Comparison of ENCODE assay signal across 9 mouse cellular contexts in genomic region chr2:165055905-165056304, GRCm38 (mm10). TPM values are rescaled to one million over a fixed set of nuclear protein-coding genes. Genes with fewer than 3 reads are reported as not detected.
DNase-seq lines count a peak whose midpoint lies in the region; ATAC-seq lines count a peak whose summit lies in the region.
"Had no signal": no experiment of that assay in that cellular context is flagged by ENCODE, and none has a peak within 500 bp of the region (broad histone marks: within the 10 kb centered on the region; RNA-seq: fewer than 3 reads in every experiment).

No protein-coding gene starts in this region.

- peak overlapping the region; percentile 41 for H3K4me2 ChIP-seq in neural tube, embryonic 11.5 days (ENCODE audit: low read depth)
- H3K4me2 ChIP-seq in heart, embryonic 15.5 days, result peak overlapping the region; percentile 62
- peak overlapping the region; percentile 45 for H3K4me2 ChIP-seq in midbrain, embryonic 11.5 days

- 0 out of 2 replicates have a peak overlapping the region, but pooled peaks have one; percentile 26 for H3K9ac ChIP-seq in neural tube, embryonic 11.5 days (ENCODE audit: low read length)
- H3K9ac ChIP-seq in heart, embryonic 15.5 days, result no peak overlapping the region
- peak overlapping the region; percentile 21; the same call in 1 of the 2 replicates for H3K9ac ChIP-seq in midbrain, embryonic 11.5 days (ENCODE audit: low read length)

- H3K27me3 ChIP-seq in neural tube, embryonic 11.5 days (ENCODE audit: control insufficient read depth, insufficient read depth, low read length), result peaks cover 3% of the 10 kb centered on the region; the same call in 1 of the 2 replicates
- H3K27me3 ChIP-seq in heart, embryonic 15.5 days, result peaks cover 28% of the 10 kb centered on the region
- no peaks in the 10 kb centered on the region; the same call in none of the 2 replicates for H3K27me3 ChIP-seq in midbrain, embryonic 11.5 days (ENCODE audit: control insufficient read depth, insufficient read depth, low read length)

- no peaks in the 10 kb centered on the region for H3K9me3 ChIP-seq in neural tube, embryonic 11.5 days (ENCODE audit: control insufficient read depth, low read length)
- no peaks in the 10 kb centered on the region for H3K9me3 ChIP-seq in heart, embryonic 15.5 days (replicated peaks)
- H3K9me3 ChIP-seq in midbrain, embryonic 11.5 days (ENCODE audit: control insufficient read depth, low read length), result no peaks in the 10 kb centered on the region

- no peak for ATAC-seq in neural tube, embryonic 11.5 days (ENCODE audit: insufficient read depth, low FRiP score, low TSS enrichment)
- ATAC-seq in heart, embryonic 15.5 days (replicated peaks; ENCODE audit: insufficient number of reproducible peaks, insufficient read depth, low FRiP score, low read depth), result peak; percentile 49; the same call in 1 of the 2 replicates
- no peak for ATAC-seq in midbrain, embryonic 11.5 days (ENCODE audit: low FRiP score)
- no peak for ATAC-seq in erythroid progenitor cell, adult 5-6 weeks (replicated peaks; ENCODE audit: low FRiP score, poor library complexity, severe bottlenecking)

- no peak for DNase-seq in neural tube, embryonic 11.5 days (ENCODE audit: low spot score)
- DNase-seq in neural tube, embryonic 10.5 days (ENCODE audit: extremely low spot score, low spot score), result no peak
- DNase-seq in kidney, postnatal 25 days, result peak; percentile 53 to 59
- no peak for DNase-seq in midbrain, embryonic 11.5 days (ENCODE audit: low spot score, missing footprints)
- no peak for DNase-seq in urinary bladder, postnatal 14 days (ENCODE audit: low spot score)
- DNase-seq in left cerebral cortex, adult 11 months (ENCODE audit: low spot score), result no peak

- no peaks in the 10 kb centered on the region; the same call in 1 of the 2 replicates for H3K4me1 ChIP-seq in neural tube, embryonic 11.5 days (ENCODE audit: control insufficient read depth, insufficient read depth, low read length)
- peaks cover 17% of the 10 kb centered on the region for H3K4me1 ChIP-seq in heart, embryonic 15.5 days (replicated peaks)
- H3K4me1 ChIP-seq in midbrain, embryonic 11.5 days (ENCODE audit: control insufficient read depth, insufficient read depth, low read length), result peaks cover 12% of the 10 kb centered on the region

- H3K27ac ChIP-seq in neural tube, embryonic 11.5 days (ENCODE audit: low read depth, low read length), result no peak overlapping the region
- H3K27ac ChIP-seq in heart, embryonic 15.5 days, result no peak overlapping the region
- H3K27ac ChIP-seq in midbrain, embryonic 11.5 days (ENCODE audit: low read depth, low read length), result no peak overlapping the region

- peak overlapping the region; percentile 17 for H3K4me3 ChIP-seq in neural tube, embryonic 11.5 days (ENCODE audit: low read depth, low read length)
- H3K4me3 ChIP-seq in heart, embryonic 15.5 days, result peak overlapping the region; percentile 39
- peak overlapping the region; percentile 18; the same call in 1 of the 2 replicates for H3K4me3 ChIP-seq in midbrain, embryonic 11.5 days (ENCODE audit: low read depth, low read length)

- no peaks in the 10 kb centered on the region for H3K36me3 ChIP-seq in neural tube, embryonic 11.5 days (ENCODE audit: control insufficient read depth, insufficient read depth, low read length)
- H3K36me3 ChIP-seq in heart, embryonic 15.5 days, result no peaks in the 10 kb centered on the region
- H3K36me3 ChIP-seq in midbrain, embryonic 11.5 days (ENCODE audit: control insufficient read depth, insufficient read depth, low read length), result no peaks in the 10 kb centered on the region

- 13% methylated on average over 7 of the region's 7 CpGs for WGBS in neural tube, embryonic 11.5 days
- 3% methylated on average over 7 of the region's 7 CpGs for WGBS in heart, embryonic 15.5 days
- WGBS in midbrain, embryonic 11.5 days, result 14% methylated on average over 7 of the region's 7 CpGs

RNA-seq across cellular contexts. Expression of gene Cd40, which starts 0.5 kb away (rescaled TPM):
- 8.5 and 8.9 TPM in 2 replicates for polyA plus RNA-seq in neural tube, embryonic 11.5 days (2014; fragmentation: Nextera tagmentation; extraction: Ambion mirVana)
- 6.0 and 9.8 TPM in 2 replicates for polyA plus RNA-seq in heart, embryonic 15.5 days (2015; fragmentation: Nextera tagmentation; extraction: Ambion mirVana)
- polyA plus RNA-seq in midbrain, embryonic 11.5 days (2014; fragmentation: Nextera tagmentation; extraction: Ambion mirVana), result 5.6 and 7.3 TPM in 2 replicates
- 5.0 TPM in 1 of 2 replicates, not detected in the other for total RNA-seq in erythroid progenitor cell, adult 5-6 weeks (2015; ENCODE audit: low replicate concordance)
- total RNA-seq in erythroid progenitor cell, adult 5-6 weeks (2017; ENCODE audit: low replicate concordance), result 0.08 and 3.6 TPM in 2 replicates

RNA-seq across cellular contexts. Expression of gene Ncoa5, which starts 21.2 kb away (rescaled TPM):
- polyA plus RNA-seq in neural tube, embryonic 11.5 days (2014; fragmentation: Nextera tagmentation; extraction: Ambion mirVana), result 86.1 and 89.4 TPM in 2 replicates
- 38.6 and 44.6 TPM in 2 replicates for polyA plus RNA-seq in heart, embryonic 15.5 days (2015; fragmentation: Nextera tagmentation; extraction: Ambion mirVana)
- polyA plus RNA-seq in midbrain, embryonic 11.5 days (2014; fragmentation: Nextera tagmentation; extraction: Ambion mirVana), result 76.9 and 85.6 TPM in 2 replicates
- total RNA-seq in erythroid progenitor cell, adult 5-6 weeks (2015; ENCODE audit: low replicate concordance), result 8.4 and 9.0 TPM in 2 replicates
- 13.5 and 20.0 TPM in 2 replicates for total RNA-seq in erythroid progenitor cell, adult 5-6 weeks (2017; ENCODE audit: low replicate concordance)

RNA-seq across cellular contexts. Expression of gene 1700025C18Rik, which starts 34.6 kb away (rescaled TPM):
- not detected in 2 replicates for polyA plus RNA-seq in neural tube, embryonic 11.5 days (2014; fragmentation: Nextera tagmentation; extraction: Ambion mirVana)
- not detected in 2 replicates for polyA plus RNA-seq in heart, embryonic 15.5 days (2015; fragmentation: Nextera tagmentation; extraction: Ambion mirVana)
- polyA plus RNA-seq in midbrain, embryonic 11.5 days (2014; fragmentation: Nextera tagmentation; extraction: Ambion mirVana), result not detected in 2 replicates
- not detected in 2 replicates for total RNA-seq in erythroid progenitor cell, adult 5-6 weeks (2015; ENCODE audit: low replicate concordance)
- total RNA-seq in erythroid progenitor cell, adult 5-6 weeks (2017; ENCODE audit: low replicate concordance), result not detected in 2 replicates
- total RNA-seq: left cerebral cortex, postnatal 10 days had no signal

Comparison
In these comparisons a context has a peak if more than half of its experiments do, and no peak if none do; other contexts are left out.
1. DNase-seq: peak in kidney, postnatal 25 days (2 of 2); none in neural tube, embryonic 11.5 days (single experiment), neural tube, embryonic 10.5 days (single experiment), midbrain, embryonic 11.5 days (single experiment), urinary bladder, postnatal 14 days (single experiment) and left cerebral cortex, adult 11 months (single experiment).
2. Peak in every context shown above with its lines, with median percentiles within 50 percentile points of each other: H3K4me2 ChIP-seq and H3K4me3 ChIP-seq.